Mouse (Mus musculus) heart, embryonic 12.5 days (tissue): ENCODE measurements around the gene Olfr429. TPM values are rescaled to one million over a fixed set of nuclear protein-coding genes. Genes with fewer than 3 reads are reported as not detected.

ENCODE experiments used
- ATAC-seq: fragments of 200-750 bp; cut with Nextera tagmentation; 2 replicates; pipeline ENCODE4 v1.8.0; 2017; ENCODE audit warnings: moderate TSS enrichment, moderate library complexity; ENCODE audit not compliant: insufficient number of reproducible peaks, low FRiP score
- H3K27ac ChIP-seq: fragments of 300-500 bp; sonication (generic); 2 replicates; pipeline ENCODE4 v1.5.1; 2016; ENCODE audit warnings: mild to moderate bottlenecking, moderate library complexity; ENCODE audit not compliant: poor library complexity, severe bottlenecking
- H3K27me3 ChIP-seq: fragments of 300-500 bp; sonication (generic); replicated peaks from 2 replicates; pipeline ENCODE4 v1.6.1; 2016; ENCODE audit warnings: mild to moderate bottlenecking, moderate library complexity
- H3K36me3 ChIP-seq: fragments of 300-500 bp; sonication (generic); 2 replicates; pipeline ENCODE4 v1.6.1; 2016; ENCODE audit warnings: mild to moderate bottlenecking, moderate library complexity
- H3K4me1 ChIP-seq: fragments of 300-500 bp; sonication (generic); replicated peaks from 2 replicates; pipeline ENCODE4 v1.6.1; 2016; ENCODE audit warnings: mild to moderate bottlenecking
- H3K4me2 ChIP-seq: fragments of 300-500 bp; sonication (generic); 2 replicates; pipeline ENCODE4 v1.6.1; 2016; ENCODE audit warnings: mild to moderate bottlenecking, moderate library complexity
- H3K4me3 ChIP-seq: fragments of 300-500 bp; sonication (generic); 2 replicates; pipeline ENCODE4 v1.5.1; 2016; ENCODE audit warnings: mild to moderate bottlenecking
- H3K9ac ChIP-seq: fragments of 300-500 bp; sonication (generic); 2 replicates; pipeline ENCODE4 v1.6.1; 2016; ENCODE audit warnings: mild to moderate bottlenecking, moderate library complexity
- H3K9me3 ChIP-seq: fragments of 300-500 bp; sonication (generic); replicated peaks from 2 replicates; pipeline ENCODE4 v1.6.1; 2016; ENCODE audit warnings: mild to moderate bottlenecking, moderate library complexity
- WGBS: fragments of 180-500 bp; shearing (Covaris S2); methylation state at CpG from one replicate; pipeline ENCODE4 v1.1.7; 2016; 5-methylcytosine and 5-hydroxymethylcytosine counted together
- polyA plus RNA-seq: library from polyadenylated mRNA; unstranded; fragments of >200 nt; fragmentation: Nextera tagmentation; extraction: Ambion mirVana; gene quantifications from 2 replicates; pipeline ENCODE4 v1.2.1, GENCODE M21; 2016

Olfr429 gene
- polyA plus RNA-seq, 1 experiment from 2014 or later, result not detected

- WGBS, result 74% methylated on average over 5 of the region's 5 CpGs
- Histone ChIP-seq H3K36me3 (no peaks in the 10 kb centered on the region), H3K4me2 (no peak overlapping the region), H3K4me3 (no peak overlapping the region), H3K27me3 (no peaks in the 10 kb centered on the region), H3K9me3 (no peaks in the 10 kb centered on the region), H3K27ac (no peak overlapping the region), H3K4me1 (no peaks in the 10 kb centered on the region), H3K9ac (no peak overlapping the region)
- no peak for ATAC-seq
Measured at GRCm38 (mm10) chr1:174051931-174052536, 32.1 kb upstream of the Olfr429 start.

GRCm38 (mm10) chr1:174052981-174053380 is 31.1 kb upstream of the Olfr429 start:
- H3K27me3 ChIP-seq, result no peaks in the 10 kb centered on the region
- ATAC-seq, result no peak
- WGBS, result 73% methylated on average over 3 of the region's 3 CpGs
- no peak overlapping the region for H3K4me2 ChIP-seq
- no peak overlapping the region for H3K9ac ChIP-seq
- no peaks in the 10 kb centered on the region for H3K36me3 ChIP-seq
- no peaks in the 10 kb centered on the region for H3K4me1 ChIP-seq
- H3K27ac ChIP-seq, result no peak overlapping the region
- no peak overlapping the region for H3K4me3 ChIP-seq
- H3K9me3 ChIP-seq, result no peaks in the 10 kb centered on the region

GRCm38 (mm10) chr1:174055248-174055647 is 28.9 kb upstream of the Olfr429 start:
- Histone ChIP-seq H3K27ac (no peak overlapping the region), H3K36me3 (no peaks in the 10 kb centered on the region), H3K4me2 (no peak overlapping the region), H3K4me1 (no peaks in the 10 kb centered on the region), H3K9ac (no peak overlapping the region), H3K27me3 (no peaks in the 10 kb centered on the region), H3K4me3 (no peak overlapping the region), H3K9me3 (no peaks in the 10 kb centered on the region)
- ATAC-seq, result no peak
- 77% methylated on average over 2 of the region's 2 CpGs for WGBS

- H3K4me1 ChIP-seq, result no peaks in the 10 kb centered on the region
- 75% methylated on average over 3 of the region's 3 CpGs for WGBS
- no peaks in the 10 kb centered on the region for H3K27me3 ChIP-seq
- no peaks in the 10 kb centered on the region for H3K36me3 ChIP-seq
- no peak within 1 kb of the TSS for H3K4me2 ChIP-seq
- no peak within 1 kb of the TSS for H3K27ac ChIP-seq
- H3K4me3 ChIP-seq, result no peak within 1 kb of the TSS
- no peaks in the 10 kb centered on the region for H3K9me3 ChIP-seq
- ATAC-seq, result no peak
- H3K9ac ChIP-seq, result no peak within 1 kb of the TSS
Measured at GRCm38 (mm10) chr1:174066305-174066704, 17.8 kb upstream of the Olfr429 start, which contains the start of gene Olfr430. Olfr430 (plus strand) TSS chr1:174066605.

- H3K9ac ChIP-seq, result no peak within 1 kb of the TSS
- H3K4me3 ChIP-seq, result no peak within 1 kb of the TSS
- H3K27me3 ChIP-seq, result no peaks in the 10 kb centered on the region
- no peaks in the 10 kb centered on the region for H3K4me1 ChIP-seq
- H3K4me2 ChIP-seq, result no peak within 1 kb of the TSS
- no peak for ATAC-seq
- no peaks in the 10 kb centered on the region for H3K36me3 ChIP-seq
- 85% methylated on average over 1 of the region's 1 CpGs for WGBS
- H3K9me3 ChIP-seq, result no peaks in the 10 kb centered on the region
- H3K27ac ChIP-seq, result no peak within 1 kb of the TSS
Measured at GRCm38 (mm10) chr1:174096591-174096990, 12.5 kb downstream of the Olfr429 start, which contains the start of gene Olfr427. Olfr427 (plus strand) TSS chr1:174096891.

GRCm38 (mm10) chr1:174103735-174104134 is 19.6 kb downstream of the Olfr429 start:
- H3K9me3 ChIP-seq, result no peaks in the 10 kb centered on the region
- no peaks in the 10 kb centered on the region for H3K36me3 ChIP-seq
- no peaks in the 10 kb centered on the region for H3K27me3 ChIP-seq
- H3K27ac ChIP-seq, result no peak overlapping the region
- H3K4me1 ChIP-seq, result no peaks in the 10 kb centered on the region
- no peak overlapping the region for H3K4me3 ChIP-seq
- no peak for ATAC-seq
- WGBS, result 50% methylated on average over 2 of the region's 2 CpGs
- no peak overlapping the region for H3K9ac ChIP-seq
- no peak overlapping the region for H3K4me2 ChIP-seq

- no peak for ATAC-seq
- no peaks in the 10 kb centered on the region for H3K36me3 ChIP-seq
- no peaks in the 10 kb centered on the region for H3K27me3 ChIP-seq
- no peaks in the 10 kb centered on the region for H3K4me1 ChIP-seq
- 61% methylated on average over 2 of the region's 2 CpGs for WGBS
- no peak within 1 kb of the TSS for H3K4me3 ChIP-seq
- no peaks in the 10 kb centered on the region for H3K9me3 ChIP-seq
- no peak within 1 kb of the TSS for H3K27ac ChIP-seq
- H3K4me2 ChIP-seq, result no peak within 1 kb of the TSS
- no peak within 1 kb of the TSS for H3K9ac ChIP-seq
Measured at GRCm38 (mm10) chr1:174121062-174121461, 36.9 kb downstream of the Olfr429 start, which contains the start of gene Olfr231. Olfr231 (minus strand) TSS chr1:174121162.

GRCm38 (mm10) chr1:174131217-174131616 is 47.1 kb downstream of the Olfr429 start, which contains the start of gene Olfr424:
Olfr424 (plus strand) TSS chr1:174131517.
- H3K27me3 ChIP-seq, result no peaks in the 10 kb centered on the region
- no peaks in the 10 kb centered on the region for H3K36me3 ChIP-seq
- no peaks in the 10 kb centered on the region for H3K4me1 ChIP-seq
- H3K4me2 ChIP-seq, result no peak within 1 kb of the TSS
- no peak for ATAC-seq
- no peaks in the 10 kb centered on the region for H3K9me3 ChIP-seq
- 78% methylated on average over 3 of the region's 3 CpGs for WGBS
- no peak within 1 kb of the TSS for H3K27ac ChIP-seq
- H3K4me3 ChIP-seq, result no peak within 1 kb of the TSS
- H3K9ac ChIP-seq, result no peak within 1 kb of the TSS

GRCm38 (mm10) chr1:174131999-174132398 is 47.9 kb downstream of the Olfr429 start:
- ATAC-seq, result no peak
- Histone ChIP-seq H3K27ac (no peak overlapping the region), H3K9me3 (no peaks in the 10 kb centered on the region), H3K9ac (no peak overlapping the region), H3K27me3 (no peaks in the 10 kb centered on the region), H3K4me2 (no peak overlapping the region), H3K4me3 (no peak overlapping the region), H3K36me3 (no peaks in the 10 kb centered on the region), H3K4me1 (no peaks in the 10 kb centered on the region)
- WGBS, result 70% methylated on average over 3 of the region's 3 CpGs

Other genes starting within 250 kb of the Olfr429 start
- gene Ifi211, start 171.3 kb upstream of the Olfr429 start, polyA plus RNA-seq, result 3.4 and 3.8 TPM in 2 replicates
- gene Mndal, start 141.8 kb upstream of the Olfr429 start, polyA plus RNA-seq, result 3.3 and 4.1 TPM in 2 replicates
- gene Ifi203, start 141.7 kb upstream of the Olfr429 start, polyA plus RNA-seq, result 0.18 and 0.35 TPM in 2 replicates
- not detected in 2 replicates for gene Ifi202b, start 101.6 kb upstream of the Olfr429 start, polyA plus RNA-seq
- gene Ifi205, start 52.5 kb upstream of the Olfr429 start, polyA plus RNA-seq, result 2.4 and 2.9 TPM in 2 replicates
- gene Olfr433, start 43.6 kb upstream of the Olfr429 start, polyA plus RNA-seq, result 0.05 TPM in 1 of 2 replicates, not detected in the other
- not detected in 2 replicates for gene Olfr432, start 35.1 kb upstream of the Olfr429 start, polyA plus RNA-seq
- not detected in 2 replicates for gene Olfr430, start 17.7 kb upstream of the Olfr429 start, polyA plus RNA-seq
- not detected in 2 replicates for gene Olfr427, start 12.6 kb downstream of the Olfr429 start, polyA plus RNA-seq
- not detected in 2 replicates for gene Olfr231, start 36.8 kb downstream of the Olfr429 start, polyA plus RNA-seq
- not detected in 2 replicates for gene Olfr424, start 47.2 kb downstream of the Olfr429 start, polyA plus RNA-seq
- not detected in 2 replicates for gene Olfr420, start 71.3 kb downstream of the Olfr429 start, polyA plus RNA-seq
- 6.1 and 6.8 TPM in 2 replicates for gene Spta1, start 88.4 kb downstream of the Olfr429 start, polyA plus RNA-seq
- not detected in 2 replicates for gene Olfr419, start 167.7 kb downstream of the Olfr429 start, polyA plus RNA-seq
- not detected in 2 replicates for gene Mptx1, start 246.2 kb downstream of the Olfr429 start, polyA plus RNA-seq